Mouse (Mus musculus) heart, postnatal 0 days (tissue): ENCODE results near the gene Fate1. TPM values are rescaled to one million over a fixed set of nuclear protein-coding genes. Genes with fewer than 3 reads are reported as not detected.

Experiments used
- ATAC-seq: fragments of 200-750 bp; cut with Nextera tagmentation; 2 replicates; pipeline ENCODE4 v1.8.0; 2017; ENCODE audit warnings: low read depth, moderate number of reproducible peaks, moderate library complexity; ENCODE audit not compliant: insufficient read depth
- DNase-seq: peaks from one replicate; pipeline ENCODE4 v3.0.0-alpha.2; 2016; ENCODE audit warnings: low spot score
- H3K27ac ChIP-seq: fragments of 300-500 bp; sonication (generic); 2 replicates; pipeline ENCODE4 v1.5.1; 2014; ENCODE audit warnings: low read depth, mild to moderate bottlenecking
- H3K27me3 ChIP-seq: fragments of 300-500 bp; sonication (generic); 2 replicates; pipeline ENCODE4 v1.6.1; 2014; ENCODE audit warnings: low read length, mixed read lengths; ENCODE audit not compliant: control insufficient read depth, insufficient read depth
- H3K36me3 ChIP-seq: fragments of 300-500 bp; sonication (generic); replicated peaks from 2 replicates; pipeline ENCODE4 v1.6.1; 2014; ENCODE audit warnings: low read length, mixed read lengths; ENCODE audit not compliant: control insufficient read depth, insufficient read depth
- H3K4me1 ChIP-seq: fragments of 300-500 bp; sonication (generic); 2 replicates; pipeline ENCODE4 v1.6.1; 2014; ENCODE audit warnings: antibody characterized with exemption; ENCODE audit not compliant: control insufficient read depth, insufficient read depth
- H3K4me2 ChIP-seq: fragments of 300-500 bp; sonication (generic); 2 replicates; pipeline ENCODE4 v1.6.1; 2014; ENCODE audit warnings: low read depth, mild to moderate bottlenecking, low read length, moderate library complexity
- H3K4me3 ChIP-seq: fragments of 300-500 bp; sonication (generic); 2 replicates; pipeline ENCODE4 v1.5.1; 2014; ENCODE audit warnings: low read depth, low read length
- H3K9ac ChIP-seq: fragments of 300-500 bp; sonication (generic); replicated peaks from 2 replicates; pipeline ENCODE4 v1.6.1; 2014; ENCODE audit warnings: low read depth, low read length, mixed read lengths
- H3K9me3 ChIP-seq: fragments of 300-500 bp; sonication (generic); replicated peaks from 2 replicates; pipeline ENCODE4 v1.6.1; 2016; ENCODE audit warnings: low read length; ENCODE audit not compliant: control insufficient read depth
- CTCF ChIP-seq: IDR thresholded peaks from 2 replicates; pipeline ENCODE4 v1.5.1; 2016; ENCODE audit warnings: antibody characterized with exemption, control low read depth, low read depth
- EP300 ChIP-seq: IDR thresholded peaks from 2 replicates; pipeline ENCODE4 v1.6.1; 2016; ENCODE audit warnings: antibody characterized with exemption, low read depth
- WGBS: fragments of 180-500 bp; shearing (Covaris S2); extraction: QIAGEN DNeasy Blood & Tissue Kit; methylation state at CpG from one replicate; pipeline ENCODE4 v1.1.7; 2014; 5-methylcytosine and 5-hydroxymethylcytosine counted together
- polyA plus RNA-seq: library from polyadenylated mRNA; unstranded; fragments of >200 nt; fragmentation: Nextera tagmentation; extraction: Ambion mirVana; gene quantifications from 2 replicates; pipeline ENCODE4 v1.2.1, GENCODE M21; 2015
- total RNA-seq: library from RNA; depleted of rRNA; stranded (reverse); fragments of >200 nt; gene quantifications from 2 replicates; pipeline ENCODE4 v1.2.3, GENCODE M21; 2014; ENCODE audit warnings: low replicate concordance; rRNA removed

Fate1 gene
- total and polyA plus RNA-seq, 2 experiments from 2014 or later, result 0.16 TPM; not detected in 1

GRCm38 (mm10) chrX:72012804-72013203, 40.0 kb downstream of the Fate1 start:
- ATAC-seq (no peak), DNase-seq (no peak)
- 33% methylated on average over 3 of the region's 3 CpGs for WGBS
- Histone ChIP-seq H3K27ac (peak overlapping the region; percentile 64; the same call in 1 of the 2 replicates), H3K4me3 (no peak overlapping the region), H3K36me3 (no peaks in the 10 kb centered on the region), H3K4me2 (no peak overlapping the region), H3K27me3 (no peaks in the 10 kb centered on the region), H3K4me1 (no peaks in the 10 kb centered on the region), H3K9ac (no peak overlapping the region), H3K9me3 (no peaks in the 10 kb centered on the region)
- no peak for TF ChIP-seq EP300
- TF ChIP-seq CTCF, result peak; percentile 45

GRCm38 (mm10) chrX:72022241-72022640, 49.5 kb downstream of the Fate1 start:
- H3K9me3 ChIP-seq, result no peaks in the 10 kb centered on the region
- DNase-seq, result no peak
- no peaks in the 10 kb centered on the region for H3K27me3 ChIP-seq
- TF ChIP-seq CTCF (no peak), EP300 (no peak)
- no peak for ATAC-seq
- WGBS, result 75% methylated on average over 1 of the region's 1 CpGs
- H3K27ac ChIP-seq, result no peak overlapping the region
- H3K9ac ChIP-seq, result no peak overlapping the region
- no peaks in the 10 kb centered on the region for H3K4me1 ChIP-seq
- H3K4me3 ChIP-seq, result no peak overlapping the region
- no peak overlapping the region for H3K4me2 ChIP-seq
- no peaks in the 10 kb centered on the region for H3K36me3 ChIP-seq

GRCm38 (mm10) chrX:72022750-72023398, 50.1 kb downstream of the Fate1 start:
- 32% methylated on average over 10 of the region's 10 CpGs for WGBS
- no peaks in the 10 kb centered on the region for H3K36me3 ChIP-seq

GRCm38 (mm10) chrX:72023542-72023941, 50.8 kb downstream of the Fate1 start:
- no peak for ATAC-seq
- H3K36me3 ChIP-seq, result no peaks in the 10 kb centered on the region
- no peak overlapping the region for H3K4me2 ChIP-seq
- H3K9me3 ChIP-seq, result no peaks in the 10 kb centered on the region
- TF ChIP-seq CTCF (no peak), EP300 (no peak)
- no peak overlapping the region for H3K9ac ChIP-seq
- no peak for DNase-seq
- H3K27ac ChIP-seq, result no peak overlapping the region
- H3K4me3 ChIP-seq, result no peak overlapping the region
- no peaks in the 10 kb centered on the region for H3K4me1 ChIP-seq
- WGBS, result 67% methylated on average over 3 of the region's 3 CpGs
- no peaks in the 10 kb centered on the region for H3K27me3 ChIP-seq

More at GRCm38 (mm10) chrX:72022750-72023398, 50.1 kb downstream of the Fate1 start:
- Histone ChIP-seq H3K27me3 (no peaks in the 10 kb centered on the region), H3K4me3 (no peak overlapping the region), H3K4me2 (no peak overlapping the region), H3K9ac (no peak overlapping the region), H3K27ac (no peak overlapping the region), H3K4me1 (no peaks in the 10 kb centered on the region), H3K9me3 (no peaks in the 10 kb centered on the region)
- peak; percentile 7 for DNase-seq
- ATAC-seq, result no peak
- TF ChIP-seq EP300 (no peak), CTCF (peak; percentile 54)

Other genes starting within 250 kb of the Fate1 start
- gene Vma21, start 157.1 kb upstream of the Fate1 start, total RNA-seq, result 9.6 and 9.7 TPM in 2 replicates
- gene Vma21, start 157.1 kb upstream of the Fate1 start, polyA plus RNA-seq, result 57.7 and 61.0 TPM in 2 replicates
- gene Gm1141, start 52.0 kb upstream of the Fate1 start, total RNA-seq, result not detected in 2 replicates
- gene Gm1141, start 52.0 kb upstream of the Fate1 start, polyA plus RNA-seq, result 0.05 TPM in 1 of 2 replicates, not detected in the other
- 12.3 and 14.9 TPM in 2 replicates for gene Prrg3, start 10.4 kb upstream of the Fate1 start, total RNA-seq
- 4.6 and 4.7 TPM in 2 replicates for gene Prrg3, start 10.4 kb upstream of the Fate1 start, polyA plus RNA-seq
- 0.04 TPM in 1 of 2 replicates, not detected in the other for gene Cnga2, start 18.9 kb downstream of the Fate1 start, total RNA-seq
- gene Cnga2, start 18.9 kb downstream of the Fate1 start, polyA plus RNA-seq, result 0.04 TPM in 2 replicates
- gene Magea4, start 249.0 kb downstream of the Fate1 start, total RNA-seq, result not detected in 2 replicates
- gene Magea4, start 249.0 kb downstream of the Fate1 start, polyA plus RNA-seq, result not detected in 2 replicates